Mouse (Mus musculus): ENCODE measurements around the gene Fbxl14.

Fbxl14 gene

GRCm38 (mm10) chr6:119492630-119493014 is 13.2 kb downstream of the Fbxl14 start:
- peak; percentile 48 for DNase-seq (ENCODE audit: low read depth, low spot score)

- peak; percentile 56 for DNase-seq (ENCODE audit: low read depth, low spot score)
These were observed 19.8 kb downstream of the Fbxl14 start for GRCm38 (mm10) chr6:119499271-119499670.

GRCm38 (mm10) chr6:119500086-119500485 is 20.6 kb downstream of the Fbxl14 start:
- DNase-seq (ENCODE audit: low read depth, low spot score): no peak

DNA sequence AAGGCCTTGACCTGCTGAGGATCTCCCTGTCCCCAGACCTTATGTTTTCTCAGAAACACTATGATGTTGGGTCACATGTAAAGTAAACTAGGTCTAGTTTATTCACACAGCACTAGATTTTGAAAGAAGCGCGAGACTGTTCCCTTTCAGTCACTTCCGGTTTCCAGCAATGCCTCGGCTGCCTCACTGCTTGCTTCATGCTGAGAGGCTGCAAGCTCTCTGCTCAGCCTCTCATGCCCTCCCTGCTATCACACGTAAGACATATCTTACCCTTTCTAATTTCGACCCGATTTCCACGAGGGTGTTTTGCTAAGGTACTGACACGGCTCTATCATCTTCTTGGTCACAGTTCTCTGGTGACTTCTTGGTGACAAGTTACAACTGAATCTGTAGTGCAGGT is 22.6 kb downstream of the Fbxl14 start:
- no peak for DNase-seq (ENCODE audit: low read depth, low spot score)

- no peak for DNase-seq (ENCODE audit: low read depth, low spot score)
These were observed 25.3 kb downstream of the Fbxl14 start for GRCm38 (mm10) chr6:119504756-119505155.

DNA sequence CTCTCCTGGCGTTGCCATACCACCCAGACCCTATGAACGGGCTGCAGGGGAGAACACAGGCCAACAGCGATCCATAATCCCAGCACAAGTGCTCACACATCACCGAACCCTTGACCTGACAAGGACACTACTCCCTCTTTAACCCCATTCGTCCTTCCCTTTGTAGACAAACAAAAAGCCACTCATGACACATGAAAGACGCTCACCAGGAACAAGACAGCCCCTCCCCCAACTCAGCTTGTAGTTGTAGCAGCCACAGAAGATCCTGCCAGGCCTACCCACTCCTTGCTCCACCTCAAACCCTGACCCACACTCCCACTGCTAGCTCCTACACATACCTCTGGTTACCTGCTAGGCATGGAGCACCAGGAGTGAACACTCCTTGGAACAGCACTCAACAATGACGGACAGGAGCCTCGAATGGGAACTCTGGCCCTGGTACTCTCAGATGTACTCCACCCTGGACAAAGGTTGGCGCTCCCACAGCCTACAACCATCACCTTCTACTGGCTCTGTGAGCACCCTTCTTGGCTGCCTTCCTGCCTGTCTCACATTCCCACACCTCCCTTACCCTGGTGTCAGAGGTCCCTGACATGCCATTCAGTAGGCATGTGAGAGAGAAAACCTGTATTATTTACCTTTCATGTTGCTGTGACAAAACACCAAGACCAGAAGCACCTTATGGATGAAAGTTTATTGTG is 26.2 kb downstream of the Fbxl14 start:
- no peak for DNase-seq (ENCODE audit: low read depth, low spot score)

GRCm38 (mm10) chr6:119508221-119508620 is 28.8 kb downstream of the Fbxl14 start:
- no peak for DNase-seq (ENCODE audit: low read depth, low spot score)

DNA sequence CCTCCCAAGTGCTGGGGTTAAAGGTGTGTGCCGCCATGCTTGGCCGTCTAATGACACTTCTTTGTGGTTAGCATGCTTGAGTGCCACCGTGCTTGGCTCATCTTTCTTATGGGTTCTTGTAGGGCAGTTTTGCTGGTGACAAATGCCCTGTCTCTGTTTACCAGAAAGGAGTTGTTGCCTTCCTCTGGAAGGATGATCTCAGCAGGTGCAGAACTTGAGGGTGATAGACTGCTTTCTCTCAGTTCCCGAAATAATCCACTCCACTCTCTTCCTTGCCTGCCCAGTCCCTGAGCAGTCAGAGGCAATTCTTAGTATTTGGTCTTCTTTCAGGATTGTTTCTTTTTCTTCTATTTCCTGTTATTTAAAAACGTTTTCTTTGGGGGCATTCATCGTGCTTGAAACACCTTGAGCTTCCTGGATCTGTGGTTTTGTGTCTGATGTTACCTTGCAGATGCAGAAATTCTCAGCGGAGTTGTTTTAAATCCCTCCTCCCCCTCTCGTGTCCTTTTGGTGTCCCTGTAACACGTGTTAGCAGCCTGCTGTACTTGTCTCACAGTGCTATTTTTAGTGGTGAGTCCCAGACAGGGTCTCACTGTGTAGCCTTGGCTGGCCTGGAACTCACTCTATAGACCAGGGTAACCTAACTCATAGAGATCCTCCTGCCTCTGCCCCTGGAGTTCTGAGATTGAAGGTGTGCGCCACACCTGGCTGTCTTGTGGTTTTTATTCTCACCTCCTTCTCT is 29.3 kb downstream of the Fbxl14 start:
- no peak for DNase-seq (ENCODE audit: low read depth, low spot score)

DNA sequence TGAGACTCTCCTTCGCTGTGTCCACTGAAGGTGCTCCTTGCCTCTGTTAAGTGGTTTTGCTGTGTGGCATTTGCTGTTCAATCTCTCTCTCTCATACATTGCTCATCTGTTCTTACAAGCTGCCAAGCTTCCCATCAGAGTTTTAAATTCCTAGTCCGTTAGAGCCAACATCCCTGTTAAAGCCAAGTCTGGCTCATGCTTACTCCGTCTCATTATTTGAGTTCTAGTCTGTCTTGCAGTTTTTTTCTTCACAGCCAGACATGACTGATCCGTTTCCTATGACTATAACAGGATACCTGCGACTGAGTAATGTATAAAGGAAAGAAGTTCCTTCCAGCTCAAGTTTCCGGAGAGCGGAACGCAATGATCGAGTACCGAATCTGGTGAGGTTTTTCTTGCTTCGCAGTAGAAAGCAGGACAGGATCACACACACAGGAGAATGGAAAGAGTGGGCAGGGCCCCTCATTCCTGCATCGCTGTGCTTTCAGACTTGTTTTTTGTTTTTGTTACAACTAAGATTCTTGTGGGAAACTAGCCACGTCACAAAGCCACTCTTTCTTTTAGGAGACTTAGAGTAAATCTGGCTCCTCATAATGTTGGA is 30.1 kb downstream of the Fbxl14 start:
- no peak for DNase-seq (ENCODE audit: low read depth, low spot score)

- no peak for DNase-seq (ENCODE audit: low read depth, low spot score)
These were observed 33.2 kb downstream of the Fbxl14 start for GRCm38 (mm10) chr6:119512701-119513100.

GRCm38 (mm10) chr6:119513452-119513851 is 34.0 kb downstream of the Fbxl14 start:
- DNase-seq (ENCODE audit: low read depth, low spot score): no peak

DNA sequence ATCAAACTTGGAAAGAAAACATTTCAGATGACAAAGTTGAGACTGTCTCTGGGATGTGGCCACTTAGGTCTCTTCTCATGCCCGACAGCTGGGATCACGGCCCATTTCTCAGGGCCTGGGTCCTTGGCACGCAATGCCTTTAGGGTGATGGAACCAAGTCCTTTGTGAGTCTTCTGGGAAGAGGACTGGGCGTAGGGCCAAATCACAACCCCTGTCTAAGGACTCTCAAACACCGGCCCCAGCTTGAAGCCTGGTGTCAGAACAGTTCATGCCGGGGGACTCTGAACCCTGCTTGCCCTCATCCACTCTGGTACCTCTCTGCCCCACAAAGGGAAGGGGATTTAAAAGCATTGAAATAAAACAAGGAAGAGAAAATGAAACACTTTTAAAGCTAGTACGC is 34.6 kb downstream of the Fbxl14 start:
- no peak for DNase-seq (ENCODE audit: low read depth, low spot score)

DNA sequence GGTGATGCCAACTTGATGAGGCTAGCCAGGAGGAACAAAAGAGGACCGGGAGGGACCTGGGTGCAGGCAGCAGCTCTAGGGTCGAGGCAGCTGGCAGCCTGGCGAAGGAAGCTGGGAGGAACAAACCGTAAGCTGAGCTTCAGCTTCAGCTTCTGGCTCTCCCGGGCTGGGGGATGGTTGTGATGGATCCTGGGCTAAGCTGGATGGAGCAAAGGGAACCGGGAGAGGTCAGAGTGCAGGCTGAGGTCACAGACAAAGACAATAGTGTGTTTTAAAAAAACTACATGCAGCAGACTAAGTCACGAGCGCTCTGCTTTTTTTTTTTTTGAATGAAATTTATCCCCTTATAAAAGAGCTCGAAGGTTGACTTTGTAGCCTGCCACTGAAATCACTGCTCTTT is 41.3 kb downstream of the Fbxl14 start:
- no peak for DNase-seq (ENCODE audit: low read depth, low spot score)

DNA sequence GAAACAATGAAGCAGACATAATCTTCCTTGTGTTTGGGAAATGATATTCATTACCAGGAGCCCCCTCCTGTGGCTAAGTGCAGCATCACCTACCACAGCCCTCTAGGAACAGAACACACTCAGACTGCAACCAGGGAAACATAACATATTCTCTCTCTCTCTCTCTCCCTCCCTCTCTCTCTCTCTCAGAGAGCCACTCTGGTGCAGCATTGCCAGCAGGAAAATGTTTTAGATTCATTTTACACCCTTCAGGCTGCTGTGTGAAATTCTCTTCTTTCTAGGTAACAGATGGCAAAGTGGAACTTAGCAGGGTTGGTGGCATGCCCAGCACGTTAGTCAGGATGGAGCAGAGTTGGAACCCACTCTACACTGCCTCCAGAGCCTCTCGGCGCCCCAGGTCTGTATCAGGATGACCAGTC is 42.0 kb downstream of the Fbxl14 start:
- no peak for DNase-seq (ENCODE audit: low read depth, low spot score)

DNA sequence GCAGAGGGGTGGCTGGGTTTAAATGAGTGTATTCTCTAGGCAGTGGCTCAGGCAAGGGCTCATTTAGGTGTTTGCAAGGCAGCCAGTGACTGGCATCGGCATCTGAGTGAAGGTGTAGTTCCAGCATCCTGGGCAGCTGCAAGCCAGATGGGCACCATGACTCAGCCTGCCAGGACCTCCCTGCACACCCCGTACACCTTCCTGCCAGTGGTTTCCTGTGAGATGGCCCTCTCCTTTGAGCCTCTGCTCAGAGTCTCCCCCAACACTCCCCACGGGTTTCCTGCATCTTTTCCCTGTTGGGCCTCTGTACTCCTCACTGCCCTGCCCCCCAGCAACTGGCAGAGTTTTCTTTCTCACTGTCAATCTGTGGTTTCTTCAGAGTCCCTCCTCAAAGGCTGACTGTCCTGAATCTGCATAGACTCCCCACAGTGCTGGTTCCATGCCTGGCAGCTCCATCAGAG is 42.5 kb downstream of the Fbxl14 start:
- DNase-seq (ENCODE audit: low read depth, low spot score): no peak

DNA sequence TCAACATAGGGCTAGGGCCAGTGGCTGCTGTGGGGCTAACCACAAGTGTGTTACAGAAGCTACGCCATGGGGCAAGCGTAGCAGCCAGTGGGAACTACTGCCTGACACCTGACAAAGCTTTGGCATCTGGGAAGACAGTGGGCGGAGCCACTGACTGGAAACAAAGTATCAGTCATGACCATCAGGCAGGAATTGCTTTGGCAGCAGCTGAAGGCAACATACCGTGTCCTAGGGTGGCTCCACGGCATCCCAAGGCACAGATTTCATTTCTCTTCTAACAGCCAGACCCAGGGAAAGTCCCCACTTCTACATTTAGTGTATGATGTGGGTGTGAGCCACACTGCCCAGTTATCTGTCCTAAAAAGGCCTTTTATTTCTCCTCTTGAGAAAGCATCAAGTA is 47.0 kb downstream of the Fbxl14 start:
- no peak for DNase-seq (ENCODE audit: low read depth, low spot score)

DNA sequence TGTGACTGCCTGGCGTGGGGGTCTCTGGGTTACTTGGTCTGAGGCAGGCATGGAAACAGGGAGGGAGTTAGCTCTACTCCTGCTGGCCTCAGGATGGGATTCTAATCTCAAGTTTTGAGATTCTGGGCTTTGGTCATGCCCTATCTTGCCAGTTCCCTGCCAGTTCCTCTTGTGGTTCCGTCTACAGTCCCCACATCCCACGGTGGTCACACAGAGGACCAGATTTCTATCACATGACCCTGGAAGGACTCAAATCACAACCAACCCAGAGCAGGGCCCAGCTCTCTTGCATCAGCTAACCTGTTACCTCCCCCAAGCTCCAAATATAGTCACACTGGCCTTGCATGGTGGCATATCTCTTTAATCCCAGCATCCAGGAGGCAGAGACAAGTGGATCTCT is 50.2 kb downstream of the Fbxl14 start:
- DNase-seq (ENCODE audit: low read depth, low spot score): no peak
